Mouse (Mus musculus): ENCODE measurements at regions not wholly inside any gene's neighbourhood (a gene's known extent, or its start where the extent isn't known, plus 50 kb on each side); places are given as distances from the start of the nearest gene placed in this dataset.

DNA sequence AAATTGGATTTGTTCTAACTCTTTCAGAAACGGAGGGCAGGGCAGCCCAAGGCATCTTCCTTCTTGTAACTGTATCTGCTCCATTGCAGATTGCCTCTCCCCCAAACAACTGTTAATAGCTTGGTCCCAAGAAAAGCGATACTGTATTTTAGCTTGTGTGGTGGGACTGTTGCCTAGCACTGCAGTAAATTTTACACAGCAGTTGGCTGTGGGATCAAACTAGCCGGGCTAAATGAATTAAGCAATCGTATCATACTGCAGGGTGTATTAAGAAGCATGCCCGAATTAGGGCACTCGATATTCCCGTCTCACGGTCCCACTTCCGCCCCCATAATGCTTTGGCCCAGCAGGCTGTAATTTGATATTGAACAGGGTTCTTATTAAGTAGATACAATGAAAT, 210.2 kb upstream of the 1700056E22Rik start:
- TF ChIP-seq POLR2A (IDR thresholded peaks at IDR 0.05; ENCODE audit: insufficient read depth, low read length) (no peak), EP300 (IDR thresholded peaks at IDR 0.05; ENCODE audit: insufficient read depth, low read depth, low read length) (no peak)

Data from ES-Bruce4 (cell line).